Mouse (Mus musculus) C2C12 (cell line): ENCODE results near the gene Fras1.

Experiments used
- CEBPB ChIP-seq: IDR thresholded peaks from one replicate; pipeline ENCODE4 v1.6.1; 2011; ENCODE audit warnings: low read depth, mild to moderate bottlenecking, control low read depth, moderate library complexity
- CTCF ChIP-seq: IDR thresholded peaks from one replicate; pipeline ENCODE4 v1.5.1; 2011; ENCODE audit not compliant: control insufficient read depth, insufficient read depth, insufficient read length
- FOSL1 ChIP-seq: IDR thresholded peaks from one replicate; pipeline ENCODE4 v1.8.0; 2011; ENCODE audit warnings: mild to moderate bottlenecking, low read length; ENCODE audit not compliant: poor library complexity, insufficient read depth, severe bottlenecking
- MAX ChIP-seq: IDR thresholded peaks from one replicate; pipeline ENCODE4 v1.6.1; 2011; ENCODE audit warnings: mild to moderate bottlenecking, control low read depth
- MYOG ChIP-seq: IDR thresholded peaks from one replicate; pipeline ENCODE4 v1.6.1; 2011; ENCODE audit not compliant: control insufficient read depth, insufficient read length; ENCODE audit errors: extremely low read depth
- USF1 ChIP-seq: IDR thresholded peaks from one replicate; pipeline ENCODE4 v1.6.1; 2011; ENCODE audit warnings: low read depth, mild to moderate bottlenecking, control low read depth, moderate library complexity

- TF ChIP-seq CEBPB, result no peak
- TF ChIP-seq CTCF, result no peak
- TF ChIP-seq MAX, result no peak
- TF ChIP-seq USF1, result no peak
- no peak for TF ChIP-seq MYOG
- TF ChIP-seq FOSL1, result no peak
Measured at GRCm38 (mm10) chr5:96616954-96617646, 243.3 kb downstream of the Fras1 start.
